Mouse (Mus musculus): Measurements from ENCODE around the gene Lrrc8b.

DNA sequence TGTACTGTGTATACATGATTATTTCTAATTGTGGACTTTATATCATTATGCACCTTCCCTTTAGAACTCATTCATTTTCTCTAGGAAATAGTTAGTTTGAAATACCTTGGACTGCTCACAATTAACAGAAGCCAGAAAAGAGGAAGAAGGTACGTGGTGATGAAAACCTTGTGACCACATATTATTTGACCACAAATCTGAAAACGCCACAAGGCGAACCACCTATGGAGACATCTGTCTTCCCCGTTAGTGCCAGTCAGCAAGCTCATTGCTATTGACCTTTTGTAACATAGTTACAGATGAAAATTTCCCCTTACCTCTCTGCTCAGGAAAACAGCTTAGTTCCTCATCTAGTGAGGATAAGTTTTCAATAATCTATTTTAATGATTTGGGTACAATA is 20.4 kb upstream of the Lrrc8b start:
- TF ChIP-seq CTCF (IDR thresholded peaks at IDR 0.05; ENCODE audit: low read depth, low read length) (no peak), POLR2A (IDR thresholded peaks at IDR 0.05; ENCODE audit: insufficient read depth, low read length) (no peak), EP300 (IDR thresholded peaks at IDR 0.05; ENCODE audit: insufficient read depth, low read depth, low read length) (no peak)
